Mouse (Mus musculus) WW6 (cell line): ENCODE results near the gene Nosip.
A peak's percentile ranks its signal among the peaks of the same experiment; 100 is the strongest.
"Not testable (repeated sequence)": the region's sequence is repeated elsewhere in the genome, so short reads cannot be mapped to it uniquely, and the experiment has no call there.

Experiments
- DNase-seq: peaks from one replicate; pipeline ENCODE4 v3.0.0-alpha.2; 2013; ENCODE audit warnings: low read depth, low spot score

The Nosip gene

GRCm38 (mm10) chr7:45062239-45062835 is at the start of gene Nosip, which contains the start of gene Prrg2:
Gene Nosip (plus strand): TSS chr7:45062429.
Gene Prrg2 (minus strand): TSS chr7:45062677.
- DNase-seq: peak; percentile 90

GRCm38 (mm10) chr7:45012824-45013223 is 49.4 kb upstream of the Nosip start:
- no peak for DNase-seq

- DNase-seq: no peak
These were observed 48.7 kb upstream of the Nosip start for GRCm38 (mm10) chr7:45013366-45014095.

GRCm38 (mm10) chr7:45014096-45014451 is 48.2 kb upstream of the Nosip start:
- no peak for DNase-seq

- no peak for DNase-seq
These were observed 46.8 kb upstream of the Nosip start for GRCm38 (mm10) chr7:45015344-45015956.

- DNase-seq: peak; percentile 97
These were observed 46.1 kb upstream of the Nosip start, which contains the start of gene Scaf1 for GRCm38 (mm10) chr7:45015957-45016612. Gene Scaf1 (minus strand): TSS chr7:45016363.

GRCm38 (mm10) chr7:45016761-45017160 is 45.5 kb upstream of the Nosip start:
- DNase-seq: no peak

DNA sequence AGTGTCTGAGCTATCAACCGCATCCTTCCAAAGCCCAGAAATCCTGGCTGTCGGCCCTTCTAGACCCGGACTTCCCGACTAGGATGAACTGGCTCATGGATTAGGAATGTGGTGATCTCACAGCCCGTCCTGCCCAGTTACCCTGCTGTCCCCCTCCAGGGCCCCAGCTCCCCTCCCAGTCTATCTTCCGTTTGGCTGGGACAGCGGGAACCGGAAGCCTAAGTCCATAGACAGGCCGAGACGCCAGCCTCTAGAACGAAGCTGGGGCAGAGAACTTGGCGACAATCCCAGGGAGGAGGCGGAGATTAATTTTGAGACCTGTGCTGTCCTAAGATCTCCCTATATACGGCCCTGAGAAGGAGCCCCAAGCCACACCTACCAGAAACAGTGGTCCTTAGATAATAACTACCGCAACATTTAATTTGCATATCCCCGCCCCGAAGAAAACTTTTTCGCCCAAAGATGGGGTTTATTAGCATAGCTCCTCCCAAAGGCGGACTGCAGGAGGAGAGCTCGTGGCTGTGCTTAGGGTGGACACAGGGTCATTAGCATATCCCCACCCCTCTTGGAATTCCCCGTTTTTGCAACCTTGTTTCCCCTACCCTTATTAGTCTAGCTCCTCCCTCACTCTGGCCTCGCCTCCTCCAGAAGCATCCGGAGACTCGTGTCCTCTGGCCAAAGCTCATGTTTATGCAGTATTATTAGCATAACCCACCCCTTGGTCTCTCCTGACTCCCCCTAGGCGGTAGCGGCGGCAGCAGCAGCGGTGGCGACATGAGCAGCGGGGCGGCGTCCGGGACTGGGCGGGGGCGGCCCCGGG is 44.8 kb upstream of the Nosip start, which contains the start of gene Rras:
Rras (plus strand) TSS at position 720 of the 820 bp plus-strand sequence.
- peak; percentile 95 for DNase-seq

- DNase-seq: no peak
These were observed 43.1 kb upstream of the Nosip start for GRCm38 (mm10) chr7:45019031-45019571.

GRCm38 (mm10) chr7:45020225-45020624 is 42.0 kb upstream of the Nosip start:
- DNase-seq: no peak

GRCm38 (mm10) chr7:45023711-45024110 is 38.5 kb upstream of the Nosip start:
- DNase-seq: not testable (repeated sequence)

- no peak for DNase-seq
These were observed 37.7 kb upstream of the Nosip start for GRCm38 (mm10) chr7:45024281-45025248.

DNA sequence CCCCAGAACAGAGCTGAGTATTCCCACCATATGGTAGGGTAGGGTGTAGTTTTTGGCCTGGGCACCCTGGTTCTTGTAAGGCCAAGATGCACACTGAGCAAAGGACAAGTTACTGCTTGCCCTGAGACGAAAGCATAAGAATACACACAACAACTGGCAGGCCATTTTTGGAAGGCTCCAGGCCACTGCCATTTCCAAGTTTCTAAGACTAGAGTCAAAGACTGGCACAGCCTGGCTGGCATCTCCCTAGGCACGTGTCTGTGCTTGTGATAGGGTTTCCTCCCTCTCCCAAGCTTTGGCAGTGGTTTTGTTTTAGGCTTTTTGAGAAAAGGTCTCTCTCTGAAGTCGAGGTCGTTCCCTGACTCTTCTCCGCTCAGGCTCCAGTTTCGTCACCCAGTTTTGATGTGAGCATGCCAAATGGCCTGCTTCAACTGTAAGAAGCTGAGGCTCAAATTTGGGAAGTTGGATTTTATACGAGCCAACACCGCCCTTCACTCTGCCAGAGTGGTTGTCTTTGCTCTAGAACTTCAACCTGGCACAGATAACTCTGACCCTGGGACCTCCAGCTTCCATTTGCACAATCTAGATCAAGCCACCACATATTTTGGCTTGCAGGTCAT is 36.5 kb upstream of the Nosip start:
- DNase-seq: no peak

GRCm38 (mm10) chr7:45026256-45026655 is 36.0 kb upstream of the Nosip start:
- DNase-seq: no peak

DNA sequence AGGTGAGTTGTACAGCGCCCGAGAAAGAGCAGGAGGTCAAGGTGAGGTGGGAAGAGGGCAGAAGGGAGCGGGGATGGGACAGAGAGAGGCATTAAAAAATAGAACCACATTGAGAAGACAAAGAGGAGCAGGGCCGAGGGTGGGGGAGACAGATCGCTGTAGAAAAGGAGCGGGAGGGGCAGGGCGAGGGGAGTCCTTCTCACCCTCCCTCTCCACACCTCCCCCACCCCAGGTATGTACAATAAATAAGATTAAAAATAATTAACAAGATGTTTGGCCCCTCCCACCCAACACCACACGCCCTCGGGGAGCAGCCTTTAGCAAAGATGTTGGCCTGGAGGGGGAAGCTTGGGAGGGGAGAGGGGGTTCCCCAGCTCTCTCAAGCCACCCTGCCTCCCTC is 34.5 kb upstream of the Nosip start:
- DNase-seq: no peak

GRCm38 (mm10) chr7:45028351-45028750 is 33.9 kb upstream of the Nosip start:
- DNase-seq: no peak

GRCm38 (mm10) chr7:45029995-45030394 is 32.2 kb upstream of the Nosip start:
- DNase-seq: no peak

- DNase-seq: no peak
These were observed 31.4 kb upstream of the Nosip start for GRCm38 (mm10) chr7:45030857-45031256.

GRCm38 (mm10) chr7:45033722-45034359 is 28.4 kb upstream of the Nosip start:
- no peak for DNase-seq
